Mouse (Mus musculus): ENCODE results near the gene Gpatch2.

Gpatch2 gene

DNA sequence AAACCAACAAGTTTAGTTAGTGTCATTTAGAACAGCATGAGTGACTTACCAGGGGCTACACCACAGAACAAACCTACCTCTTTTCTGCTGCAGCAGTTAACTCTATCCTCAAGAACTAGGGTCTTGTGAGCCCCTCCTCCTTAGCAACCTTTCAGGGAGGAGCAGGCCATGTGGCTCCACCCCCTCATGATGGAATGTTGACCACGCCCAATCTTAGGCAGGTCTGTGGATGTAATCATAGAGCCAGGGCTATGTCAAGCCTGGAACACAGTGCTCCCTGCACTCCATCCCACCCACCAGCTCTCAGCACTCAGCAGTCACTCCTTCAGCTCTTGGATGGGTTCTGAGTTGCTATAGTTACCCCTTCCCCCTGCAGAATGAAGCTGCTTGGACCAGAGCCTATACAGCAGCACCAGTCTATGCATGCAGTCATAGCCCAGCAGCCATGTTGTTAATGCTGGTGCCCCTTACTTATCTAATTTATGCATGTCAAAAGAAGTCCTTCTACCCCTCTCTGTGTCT lies 35.5 kb downstream of the Gpatch2 start:
- no peak for DNase-seq (ENCODE audit: low read depth)

- no peak for DNase-seq (ENCODE audit: low read depth)
Observed at GRCm38 (mm10) chr1:187258756-187259155, 43.4 kb downstream of the Gpatch2 start.

DNA sequence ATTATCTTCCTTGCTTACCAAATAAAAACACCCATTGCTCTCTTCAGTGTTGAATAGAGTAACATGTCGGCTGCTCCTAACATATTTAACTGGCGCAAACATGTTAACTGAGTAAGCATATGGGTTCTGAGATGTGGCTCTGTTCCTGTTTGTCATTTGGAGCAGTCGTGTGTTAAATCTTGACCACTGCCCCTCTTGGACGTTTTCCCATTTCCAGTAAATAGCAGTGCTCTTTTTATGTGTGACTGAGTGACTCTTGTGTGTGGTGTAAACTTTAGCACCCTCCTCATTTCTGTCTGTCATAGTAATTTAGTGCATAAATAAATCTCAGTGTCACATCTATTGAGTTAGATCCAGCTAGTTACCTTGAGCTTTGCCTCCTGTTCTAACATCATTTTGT lies 52.3 kb downstream of the Gpatch2 start:
- DNase-seq (ENCODE audit: low read depth): no peak

GRCm38 (mm10) chr1:187270318-187271247 lies 55.3 kb downstream of the Gpatch2 start:
- no peak for DNase-seq (ENCODE audit: low read depth)

- no peak for DNase-seq (ENCODE audit: low read depth)
Observed at GRCm38 (mm10) chr1:187277324-187277723, 62.0 kb downstream of the Gpatch2 start.

DNA sequence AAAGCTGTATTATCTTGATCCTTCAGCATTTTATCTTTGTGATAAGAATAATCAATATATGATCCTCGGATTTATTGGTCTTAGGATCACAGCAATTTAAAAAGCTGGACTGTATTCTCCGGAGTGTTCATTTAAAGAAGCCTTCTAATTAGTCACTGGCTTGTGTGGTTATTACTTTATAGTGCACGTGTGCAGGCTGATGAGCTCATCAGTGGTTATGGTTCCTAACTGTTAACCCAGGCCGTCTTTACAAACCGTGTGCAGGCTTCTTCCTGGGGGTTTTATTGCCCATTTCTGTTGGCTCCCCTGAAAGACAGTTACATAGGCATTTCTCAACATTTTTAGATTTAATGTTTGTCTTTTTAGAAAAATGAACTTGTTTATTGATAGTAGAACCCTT lies 63.2 kb downstream of the Gpatch2 start:
- DNase-seq (ENCODE audit: low read depth): no peak

GRCm38 (mm10) chr1:187279776-187280175 lies 64.5 kb downstream of the Gpatch2 start:
- no peak for DNase-seq (ENCODE audit: low read depth)

DNA sequence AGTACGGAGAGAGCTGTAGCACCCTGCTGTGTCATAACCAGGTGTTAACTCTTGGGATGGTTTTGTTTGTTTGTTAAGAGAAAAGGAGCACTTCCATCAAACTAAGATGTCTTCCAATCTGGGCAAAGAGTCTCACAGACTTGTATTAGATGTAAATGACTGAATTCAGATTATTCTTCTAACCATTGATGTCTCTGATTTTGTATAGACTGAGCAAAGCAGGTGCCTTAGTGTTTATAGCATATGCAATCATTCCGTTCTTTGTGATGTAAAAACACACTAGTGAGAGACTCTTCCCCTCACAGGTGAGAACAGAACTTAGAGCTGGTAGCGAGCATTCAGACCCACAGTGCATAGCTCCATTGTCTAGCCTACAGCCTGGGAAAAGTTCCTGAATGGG lies 67.0 kb downstream of the Gpatch2 start:
- no peak for DNase-seq (ENCODE audit: low read depth)

DNA sequence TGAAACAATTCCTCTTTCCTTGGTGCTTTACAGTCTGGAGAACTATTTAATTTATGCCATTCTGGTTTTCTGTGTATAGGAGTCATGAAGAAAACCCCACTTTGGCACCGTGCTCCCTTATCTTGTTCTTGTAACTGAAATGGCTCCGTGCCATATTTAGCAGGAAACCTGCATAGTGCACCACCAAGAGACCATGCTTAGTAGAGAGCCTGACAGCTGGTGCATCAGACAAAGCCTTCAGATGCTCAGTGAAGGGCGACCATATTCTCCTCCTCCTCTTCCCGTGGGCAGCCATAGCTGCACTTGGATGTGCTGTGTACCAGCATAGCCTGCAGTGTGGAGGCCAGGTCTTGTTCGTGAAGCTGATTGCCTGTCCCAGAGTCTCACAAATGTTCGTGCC lies 67.5 kb downstream of the Gpatch2 start:
- DNase-seq (ENCODE audit: low read depth): no peak

DNA sequence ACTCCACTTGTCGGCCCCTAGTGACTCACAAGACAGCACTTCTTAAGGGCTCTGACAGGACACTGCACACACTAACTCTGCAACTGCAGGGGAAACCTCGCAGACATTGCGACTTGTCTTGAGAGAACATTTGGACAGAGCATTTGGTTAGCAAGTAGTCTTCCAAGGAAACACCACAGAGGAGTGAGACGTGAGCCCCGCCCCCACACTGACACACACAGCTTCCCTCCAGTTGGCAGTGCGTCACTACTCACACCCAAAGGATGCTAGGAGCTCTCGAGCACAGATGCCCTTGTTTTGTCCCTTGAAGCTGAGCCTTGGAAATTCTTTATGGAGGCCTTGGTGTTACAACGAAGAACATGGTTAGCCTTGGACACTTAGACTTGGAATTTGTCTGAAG lies 70.4 kb downstream of the Gpatch2 start:
- DNase-seq (ENCODE audit: low read depth): no peak

DNA sequence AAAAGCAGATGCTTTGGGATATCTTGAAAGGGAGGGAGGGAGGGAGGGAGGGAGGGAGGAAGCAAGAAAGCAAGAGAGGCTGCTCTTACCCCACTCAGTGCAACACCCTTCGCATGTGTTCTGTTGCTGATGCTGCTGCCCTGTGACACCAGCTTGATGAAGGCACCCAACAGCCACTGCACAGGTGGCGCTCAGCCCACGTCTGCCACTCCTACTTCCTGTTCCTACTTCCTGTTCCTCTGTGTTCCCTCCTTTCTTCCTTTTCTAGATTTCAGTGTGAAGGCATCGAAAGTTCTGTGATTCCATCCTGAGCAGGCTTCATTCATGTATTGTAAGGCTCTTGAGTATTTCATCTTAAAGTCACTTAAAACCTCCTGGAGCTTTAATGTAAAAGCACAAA lies 71.1 kb downstream of the Gpatch2 start:
- DNase-seq (ENCODE audit: low read depth): no peak

DNA sequence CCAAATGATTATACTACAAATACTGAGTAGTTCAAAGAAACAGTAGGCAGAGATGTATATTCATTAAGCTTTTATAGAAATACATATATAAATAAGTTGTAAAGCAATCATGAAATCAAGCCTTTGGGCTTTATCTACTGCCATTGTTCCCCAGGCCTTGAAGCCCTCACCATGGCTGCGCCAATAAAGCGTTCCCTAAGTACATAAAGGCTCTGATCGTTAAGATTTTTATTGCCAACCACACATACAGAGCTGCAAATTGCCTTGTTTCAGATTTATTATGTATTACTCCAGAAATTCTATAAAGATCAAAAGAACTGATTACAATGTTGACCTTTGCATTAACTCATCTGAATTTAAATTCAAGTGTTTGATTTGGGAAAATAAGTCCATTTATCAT lies 71.6 kb downstream of the Gpatch2 start:
- no peak for DNase-seq (ENCODE audit: low read depth)

DNA sequence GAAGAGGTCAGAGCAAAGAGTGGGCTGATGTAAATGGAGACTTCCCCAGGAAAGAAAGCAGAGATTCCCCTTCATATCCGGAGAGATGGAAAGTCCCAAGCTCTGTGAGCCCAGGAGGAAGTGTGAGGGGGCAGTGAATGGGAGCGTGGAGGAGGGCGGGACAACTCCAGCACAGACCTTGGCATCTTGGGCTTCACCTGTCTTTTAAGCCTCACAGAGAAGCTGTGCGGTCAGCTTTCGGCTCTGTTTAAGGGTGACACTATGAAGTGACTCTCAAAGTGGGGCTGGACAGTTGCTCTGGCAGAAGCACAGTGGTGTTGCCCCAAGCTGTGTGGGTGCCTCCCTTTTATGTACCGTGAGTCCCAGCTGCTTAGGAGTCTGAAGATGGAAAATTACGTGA lies 74.9 kb downstream of the Gpatch2 start:
- no peak for DNase-seq (ENCODE audit: low read depth)

GRCm38 (mm10) chr1:187291480-187292394 lies 76.4 kb downstream of the Gpatch2 start:
- no peak for DNase-seq (ENCODE audit: low read depth)

- DNase-seq (ENCODE audit: low read depth): no peak
Observed at GRCm38 (mm10) chr1:187292395-187292749, 77.1 kb downstream of the Gpatch2 start.

- DNase-seq (ENCODE audit: low read depth): no peak
Observed at GRCm38 (mm10) chr1:187293233-187293632, 77.9 kb downstream of the Gpatch2 start.

DNA sequence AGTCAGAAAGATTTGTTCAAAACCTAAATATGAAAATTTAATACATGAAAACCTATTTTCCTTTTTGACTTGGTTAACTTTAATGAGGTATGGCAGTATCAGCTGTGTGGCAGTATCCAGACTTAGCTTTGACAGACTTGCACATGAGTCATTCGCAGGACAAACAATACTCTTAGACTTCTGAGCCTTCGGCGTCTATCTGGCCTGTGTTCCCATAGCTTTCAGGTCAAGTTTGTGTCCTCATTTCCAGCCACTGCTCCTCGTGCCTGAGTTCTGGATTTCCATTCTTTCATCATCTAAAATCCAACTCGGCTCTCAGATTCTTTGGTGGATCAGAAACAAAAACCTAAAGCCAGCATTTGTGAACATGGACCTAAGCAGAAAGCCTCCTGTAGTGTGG lies 79.2 kb downstream of the Gpatch2 start:
- no peak for DNase-seq (ENCODE audit: low read depth)

DNA sequence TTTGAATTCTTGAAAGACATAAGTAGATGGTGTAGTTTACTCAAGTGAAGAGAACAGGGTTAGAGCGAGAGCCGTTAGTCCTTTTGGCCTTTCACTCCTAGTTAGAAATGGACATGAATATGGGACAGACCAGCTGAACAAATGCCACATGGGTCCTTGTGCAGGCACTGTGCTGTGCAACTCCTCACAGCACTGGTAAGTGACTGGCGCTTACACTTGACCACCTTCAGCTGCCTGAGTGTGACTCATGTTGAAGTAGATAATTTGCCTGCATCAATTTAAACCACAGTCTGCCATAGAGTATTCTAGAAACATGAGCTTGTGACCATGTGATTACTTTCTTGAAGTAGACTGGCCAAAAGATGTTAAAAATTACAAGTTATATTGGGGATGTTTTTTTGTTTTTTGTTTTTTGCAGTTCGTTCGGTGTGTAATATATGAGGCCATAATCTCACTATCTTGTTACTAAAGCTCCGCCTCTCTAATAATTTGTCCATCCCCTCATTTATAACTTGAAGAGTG lies 79.8 kb downstream of the Gpatch2 start:
- no peak for DNase-seq (ENCODE audit: low read depth)

- no peak for DNase-seq (ENCODE audit: low read depth)
Observed at GRCm38 (mm10) chr1:187295711-187296110, 80.4 kb downstream of the Gpatch2 start.

DNA sequence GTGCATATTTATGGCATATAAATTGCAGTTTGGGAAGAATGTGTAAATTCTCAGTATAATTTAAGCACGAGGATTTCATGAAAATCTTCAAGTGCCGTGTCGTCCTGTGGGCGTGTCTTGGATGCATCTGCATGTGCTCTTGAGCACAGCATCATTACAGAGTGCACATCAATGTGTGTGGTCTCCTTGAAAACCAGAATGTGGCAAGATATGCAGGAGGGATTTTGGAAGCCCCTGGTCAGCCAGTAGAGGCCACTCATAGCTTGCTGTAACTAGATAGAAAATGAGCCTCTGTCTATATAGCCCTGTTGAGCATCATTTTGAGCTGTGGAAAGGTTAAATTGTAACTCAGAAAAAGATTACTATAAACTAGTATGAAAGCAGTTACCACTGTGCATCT lies 83.9 kb downstream of the Gpatch2 start:
- no peak for DNase-seq (ENCODE audit: low read depth)

- DNase-seq (ENCODE audit: low read depth): no peak
Observed at GRCm38 (mm10) chr1:187300626-187301025, 85.3 kb downstream of the Gpatch2 start.

- no peak for DNase-seq (ENCODE audit: low read depth)
Observed at GRCm38 (mm10) chr1:187303221-187303620, 87.9 kb downstream of the Gpatch2 start.

- no peak for DNase-seq (ENCODE audit: low read depth)
Observed at GRCm38 (mm10) chr1:187307335-187307734, 92.0 kb downstream of the Gpatch2 start.

Measured in naive thymus-derived CD4-positive, alpha-beta T cell, adult 2 months (primary cell).